Mouse (Mus musculus) liver, embryonic 14.5 days (tissue): ENCODE data around the gene Il19.
A peak's percentile ranks its signal among the peaks of the same experiment; 100 is the strongest.

Experiments used
- CTCF ChIP-seq: IDR thresholded peaks from 2 replicates; pipeline ENCODE4 v1.5.1; 2016; ENCODE audit warnings: antibody characterized with exemption, low read depth, control low read depth
- EP300 ChIP-seq: IDR thresholded peaks from 2 replicates; pipeline ENCODE4 v1.6.1; 2016; ENCODE audit warnings: antibody characterized with exemption, low read depth

- 0 out of 2 replicates have a peak, but pooled peaks have one; percentile 15 for TF ChIP-seq CTCF
- TF ChIP-seq EP300, result no peak
These were observed 44.5 kb upstream of the Il19 start for GRCm38 (mm10) chr1:130984441-130984840.
